8 mouse cellular contexts compared by ENCODE assay signal in genomic region chr13:23561883-23562659, GRCm38 (mm10). TPM values are rescaled to one million over a fixed set of nuclear protein-coding genes. Genes with fewer than 3 reads are reported as not detected.
DNase-seq lines count a peak whose midpoint lies in the region; ATAC-seq lines count a peak whose summit lies in the region.

Gene Hist1h3e, minus strand, starts transcription at chr13:23562369.

- DNase-seq in adipocyte (ENCODE audit: low spot score) = peak; percentile 98
- DNase-seq in embryo, embryonic 10 days (ENCODE audit: low spot score) = peak; percentile 98
- peak; percentile 90 for DNase-seq in gastrocnemius, postnatal 10 days
- DNase-seq in induced T-regulatory cell, adult 2 months (ENCODE audit: low read depth) = peak; percentile 97
- DNase-seq in left cerebral cortex, adult 9 months (ENCODE audit: low spot score in 2 of 2) = peak; percentile 95 to 97
- DNase-seq in right cerebral cortex, postnatal 14 days = peak; percentile 92
- peak; percentile 90 to 94 for DNase-seq in urinary bladder, postnatal 36 days (ENCODE audit: low spot score in 2 of 2)

- ATAC-seq in megakaryocyte progenitor cell, adult 5-6 weeks (replicated peaks; ENCODE audit: poor library complexity) = peak; percentile 85

RNA-seq across cellular contexts. Expression of gene Hist1h3e, which starts in this region (rescaled TPM):
- total RNA-seq in gastrocnemius, postnatal 10 days (2021) = 100 to 1,000 TPM; 121 to 135 TPM
- 98.5 and 110 TPM in 2 replicates for total RNA-seq in megakaryocyte progenitor cell, adult 5-6 weeks (2015)
- total RNA-seq in megakaryocyte progenitor cell, adult 5-6 weeks (2017) = 286 and 398 TPM in 2 replicates

Comparison
In these comparisons a context has a peak if more than half of its experiments do, and no peak if none do; other contexts are left out.
1. Peak in every context shown above with its lines: DNase-seq and ATAC-seq.